Mouse (Mus musculus) erythroblast, embryonic 14.5 days (primary cell): ENCODE data around the gene Ntf3.

Experiments
- GATA1 ChIP-seq: IDR thresholded peaks from 2 replicates; pipeline ENCODE4 v1.6.1; 2012; ENCODE audit warnings: low read length, inconsistent platforms, mixed read lengths
- TAL1 ChIP-seq: IDR thresholded peaks from 3 replicates; pipeline ENCODE4 v1.6.1; 2012; ENCODE audit warnings: low read length, inconsistent platforms, mixed read lengths

DNA sequence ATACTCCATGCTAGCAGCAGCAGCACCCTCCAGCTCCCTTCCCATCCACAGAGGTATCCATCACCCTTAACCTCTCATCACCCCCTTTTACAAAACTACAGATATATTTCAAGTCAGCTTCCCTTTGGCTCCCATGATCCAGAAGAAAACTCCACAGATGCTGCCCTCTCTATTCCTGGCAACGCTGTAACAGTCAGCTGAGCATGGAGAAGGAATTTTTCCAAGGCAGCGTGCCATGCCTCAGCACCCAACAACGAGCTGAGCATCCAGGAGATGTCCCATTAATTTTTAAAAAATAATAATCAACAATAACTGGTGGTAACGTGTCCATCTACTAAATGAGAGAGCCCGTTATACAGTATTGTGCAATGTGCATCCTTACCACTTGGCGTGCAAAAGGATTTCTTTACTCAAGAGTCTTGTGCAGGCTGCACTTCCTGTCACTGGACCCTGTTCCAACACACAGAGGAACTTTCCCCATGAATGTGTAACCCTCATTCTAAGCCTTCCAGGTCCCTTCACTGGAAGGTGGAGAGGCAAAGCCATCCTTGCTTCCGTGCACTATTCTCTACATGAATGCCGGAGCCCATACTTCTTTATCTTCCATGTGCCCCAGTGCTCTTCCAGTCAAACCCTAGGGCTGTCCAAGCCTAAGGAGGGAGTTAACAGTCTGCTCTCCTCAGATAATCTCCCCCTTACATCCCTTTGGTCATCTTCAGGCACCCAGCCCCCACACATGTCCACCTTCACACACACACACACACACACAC, 5.0 kb downstream of the Ntf3 start:
- TF ChIP-seq GATA1 (no peak), TAL1 (no peak)
